Mouse (Mus musculus): Measurements from ENCODE around the gene Troap. TPM values are rescaled to one million over a fixed set of nuclear protein-coding genes. Genes with fewer than 3 reads are reported as not detected.
"Not testable (repeated sequence)": the region's sequence is repeated elsewhere in the genome, so short reads cannot be mapped to it uniquely, and the experiment has no call there.

Gene Troap
- polyA plus RNA-seq, 1 experiment from 2014 or later = 4.9 TPM

DNA sequence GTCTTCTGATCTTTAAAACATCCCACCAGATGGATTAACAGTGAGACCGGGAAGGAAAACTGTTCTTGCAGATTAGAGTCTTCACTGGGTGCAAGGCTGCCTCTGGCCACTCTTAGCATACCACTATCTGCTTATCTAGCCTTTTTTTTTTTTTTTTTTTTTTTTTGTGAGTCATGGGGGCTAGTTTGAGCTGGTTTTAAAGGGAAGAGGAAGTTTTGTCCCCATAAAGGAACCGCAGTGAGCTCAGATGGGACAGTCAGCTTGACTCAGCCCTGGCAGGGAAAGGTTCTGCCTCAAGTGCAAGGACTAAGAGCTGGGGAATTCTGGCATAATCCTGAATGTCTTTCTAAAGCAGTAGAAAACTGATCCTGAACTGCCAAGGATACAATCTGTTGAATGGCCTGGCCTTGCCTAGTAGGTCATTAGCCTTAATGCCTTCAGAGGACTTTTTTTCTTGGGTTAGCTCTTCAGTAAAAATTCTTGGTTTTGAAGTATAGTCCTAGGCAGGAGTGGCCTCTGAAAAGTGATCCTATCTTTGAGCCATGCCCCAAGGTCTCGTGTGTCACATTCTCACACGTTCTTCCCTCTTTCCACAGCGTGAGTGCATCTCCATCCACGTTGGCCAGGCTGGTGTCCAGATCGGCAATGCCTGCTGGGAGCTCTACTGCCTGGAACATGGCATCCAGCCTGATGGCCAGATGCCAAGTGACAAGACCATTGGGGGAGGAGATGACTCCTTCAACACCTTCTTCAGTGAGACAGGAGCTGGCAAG lies 40.7 kb upstream of the Troap start:
- ATAC-seq (replicated peaks) = no peak
- no peaks in the 10 kb centered on the region for H3K9me3 ChIP-seq
- 83% methylated on average over 7 of the region's 7 CpGs for WGBS
- H3K9ac ChIP-seq = no peak overlapping the region
- peaks cover 23% of the 10 kb centered on the region for H3K4me1 ChIP-seq
- H3K4me2 ChIP-seq = no peak overlapping the region
- no peak overlapping the region for H3K4me3 ChIP-seq
- H3K27ac ChIP-seq = no peak overlapping the region
- no peaks in the 10 kb centered on the region; the same call in 1 of the 2 replicates for H3K27me3 ChIP-seq (replicated peaks)
- H3K36me3 ChIP-seq (replicated peaks) = no peaks in the 10 kb centered on the region

- no peak for ATAC-seq (replicated peaks)
- Histone ChIP-seq H3K4me3 (no peak overlapping the region), H3K4me2 (no peak overlapping the region), H3K36me3 (replicated peaks) (no peaks in the 10 kb centered on the region), H3K27me3 (replicated peaks) (no peaks in the 10 kb centered on the region), H3K9me3 (no peaks in the 10 kb centered on the region), H3K4me1 (peaks cover 9% of the 10 kb centered on the region; the same call in 1 of the 2 replicates), H3K27ac (no peak overlapping the region), H3K9ac (no peak overlapping the region)
- 85% methylated on average over 4 of the region's 4 CpGs for WGBS
Measured at GRCm38 (mm10) chr15:99035431-99035830, 38.9 kb upstream of the Troap start.

DNA sequence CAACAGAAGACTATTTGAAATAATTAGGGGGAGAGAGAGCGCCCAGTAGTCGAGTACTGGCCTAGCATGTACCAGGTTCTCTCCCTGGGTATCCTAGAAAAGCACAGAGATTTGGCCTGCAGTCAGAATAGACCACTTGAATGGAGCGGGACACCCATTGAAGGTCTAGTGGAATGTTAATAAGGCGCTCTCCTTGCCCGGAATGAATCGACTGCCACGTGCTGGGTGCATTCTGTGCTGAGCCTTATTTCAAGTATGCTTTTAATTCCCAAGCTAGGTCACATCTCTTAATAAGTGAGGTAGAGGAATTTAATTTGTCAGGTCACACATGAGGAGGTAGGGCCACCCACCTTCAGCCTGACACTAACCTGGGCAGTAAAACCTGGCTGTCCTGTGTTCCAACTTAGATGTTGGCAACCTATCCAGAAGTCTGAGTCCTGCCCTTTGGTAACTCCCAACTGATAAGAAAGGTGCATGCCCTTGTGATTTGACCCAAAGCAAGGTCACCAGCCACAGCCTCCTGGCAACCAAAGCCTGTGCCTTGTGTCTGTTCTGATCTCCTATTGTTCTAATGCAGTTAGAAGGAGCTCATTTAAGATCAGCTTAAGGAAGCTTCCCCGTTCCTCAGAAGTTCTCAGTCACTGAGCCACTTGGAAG lies 38.0 kb upstream of the Troap start:
- no peak overlapping the region for H3K4me3 ChIP-seq

DNA sequence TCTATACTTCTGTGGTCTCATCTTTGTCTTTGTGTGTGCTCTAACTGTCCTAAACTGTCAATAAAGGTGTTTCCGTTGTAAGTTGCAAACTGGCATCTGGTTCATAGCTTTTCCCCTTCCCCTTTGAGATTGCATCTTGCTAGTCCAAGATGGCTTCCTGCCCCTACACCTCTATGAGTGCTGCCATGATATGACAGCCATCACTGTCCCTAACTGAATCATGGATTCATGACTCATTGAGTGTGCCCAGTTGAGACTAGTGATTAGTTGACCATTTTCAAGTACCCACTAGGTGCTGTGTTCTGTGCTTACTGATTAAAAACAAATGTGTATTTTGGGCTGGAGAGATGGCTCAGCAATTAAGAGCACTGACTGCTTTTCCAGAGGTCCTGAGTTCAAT lies 36.4 kb upstream of the Troap start:
- 100% methylated on average over 1 of the region's 1 CpGs for WGBS
- 0 out of 2 replicates have a peak, but pooled peaks cover 9% of the 10 kb centered on the region for H3K4me1 ChIP-seq
- H3K9ac ChIP-seq = no peak overlapping the region
- no peaks in the 10 kb centered on the region for H3K9me3 ChIP-seq
- H3K27ac ChIP-seq = no peak overlapping the region
- no peaks in the 10 kb centered on the region for H3K36me3 ChIP-seq (replicated peaks)
- H3K27me3 ChIP-seq (replicated peaks) = no peaks in the 10 kb centered on the region
- ATAC-seq (replicated peaks) = no peak
- no peak overlapping the region for H3K4me2 ChIP-seq
- no peak overlapping the region for H3K4me3 ChIP-seq

More for the DNA sequence above, 38.0 kb upstream of the Troap start:
- H3K9me3 ChIP-seq = no peaks in the 10 kb centered on the region
- no peak overlapping the region for H3K4me2 ChIP-seq
- H3K36me3 ChIP-seq (replicated peaks) = no peaks in the 10 kb centered on the region
- no peak overlapping the region for H3K27ac ChIP-seq
- 85% methylated on average over 8 of the region's 8 CpGs for WGBS
- ATAC-seq (replicated peaks) = no peak
- no peaks in the 10 kb centered on the region for H3K27me3 ChIP-seq (replicated peaks)
- H3K9ac ChIP-seq = no peak overlapping the region
- 0 out of 2 replicates have a peak, but pooled peaks cover 14% of the 10 kb centered on the region for H3K4me1 ChIP-seq

- H3K27ac ChIP-seq = no peak overlapping the region
- no peak overlapping the region for H3K9ac ChIP-seq
- no peak for ATAC-seq (replicated peaks)
- no peaks in the 10 kb centered on the region for H3K9me3 ChIP-seq
- H3K36me3 ChIP-seq (replicated peaks) = no peaks in the 10 kb centered on the region
- H3K27me3 ChIP-seq (replicated peaks) = no peaks in the 10 kb centered on the region
- 91% methylated on average over 5 of the region's 5 CpGs for WGBS
- no peak overlapping the region for H3K4me3 ChIP-seq
- H3K4me2 ChIP-seq = no peak overlapping the region
- H3K4me1 ChIP-seq = 0 out of 2 replicates have a peak, but pooled peaks cover 9% of the 10 kb centered on the region
Measured at GRCm38 (mm10) chr15:99038797-99039196, 35.6 kb upstream of the Troap start.

GRCm38 (mm10) chr15:99039306-99039705 lies 35.1 kb upstream of the Troap start:
- Histone ChIP-seq H3K36me3 (replicated peaks) (no peaks in the 10 kb centered on the region), H3K27ac (no peak overlapping the region), H3K4me1 (0 out of 2 replicates have a peak, but pooled peaks cover 9% of the 10 kb centered on the region), H3K4me3 (no peak overlapping the region), H3K9ac (no peak overlapping the region), H3K27me3 (replicated peaks) (no peaks in the 10 kb centered on the region), H3K4me2 (no peak overlapping the region), H3K9me3 (no peaks in the 10 kb centered on the region)
- 87% methylated on average over 4 of the region's 4 CpGs for WGBS
- no peak for ATAC-seq (replicated peaks)

DNA sequence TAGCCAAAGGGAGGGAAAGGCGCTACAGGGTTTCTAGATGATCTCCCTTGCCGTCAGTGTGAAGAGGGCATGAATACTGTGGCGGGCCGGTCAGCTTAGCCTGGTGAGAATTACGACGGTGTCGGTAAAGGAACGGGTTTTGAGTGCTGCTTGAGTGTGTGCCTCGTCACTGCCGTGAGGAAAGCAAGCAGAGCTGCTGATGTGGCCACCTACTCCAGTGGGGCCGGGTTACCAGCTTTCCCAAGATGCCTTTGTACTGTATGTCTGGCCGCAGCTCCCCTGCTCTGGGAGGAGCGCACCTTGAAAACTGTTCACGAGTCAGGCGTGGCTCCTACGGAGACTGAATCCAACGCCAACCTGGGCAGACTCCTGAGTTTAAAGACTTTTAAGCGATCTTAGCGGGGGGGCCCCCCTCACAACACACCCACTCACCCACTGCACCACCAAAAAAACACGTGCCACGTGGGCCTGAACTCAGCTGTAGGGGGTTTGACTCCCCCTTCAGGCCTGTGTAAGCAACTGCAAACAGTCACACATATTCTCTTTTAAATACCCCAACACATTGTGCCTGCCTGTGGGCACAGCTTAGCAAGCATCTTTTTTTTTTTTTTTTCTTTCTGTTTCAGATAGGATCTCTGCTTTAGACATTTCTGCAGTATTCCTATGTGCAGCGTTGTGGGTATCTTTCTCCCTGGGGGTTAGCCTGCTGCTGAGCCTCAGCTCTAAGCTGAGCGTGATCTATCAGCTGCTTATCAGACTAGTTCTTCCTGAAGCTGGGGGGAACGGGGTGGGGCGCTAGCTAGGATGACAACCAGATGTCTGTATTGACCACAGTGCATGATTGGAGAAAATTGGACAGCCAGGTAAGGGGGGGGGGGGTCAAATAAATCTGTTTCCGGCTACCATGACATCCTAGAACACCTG lies 34.1 kb upstream of the Troap start:
- WGBS = 68% methylated on average over 26 of the region's 26 CpGs
- Histone ChIP-seq H3K36me3 (replicated peaks) (no peaks in the 10 kb centered on the region), H3K4me3 (no peak overlapping the region), H3K9ac (no peak overlapping the region), H3K4me2 (no peak overlapping the region), H3K9me3 (no peaks in the 10 kb centered on the region), H3K27ac (no peak overlapping the region), H3K4me1 (0 out of 2 replicates have a peak, but pooled peaks cover 9% of the 10 kb centered on the region), H3K27me3 (replicated peaks) (no peaks in the 10 kb centered on the region)
- ATAC-seq (replicated peaks) = no peak

DNA sequence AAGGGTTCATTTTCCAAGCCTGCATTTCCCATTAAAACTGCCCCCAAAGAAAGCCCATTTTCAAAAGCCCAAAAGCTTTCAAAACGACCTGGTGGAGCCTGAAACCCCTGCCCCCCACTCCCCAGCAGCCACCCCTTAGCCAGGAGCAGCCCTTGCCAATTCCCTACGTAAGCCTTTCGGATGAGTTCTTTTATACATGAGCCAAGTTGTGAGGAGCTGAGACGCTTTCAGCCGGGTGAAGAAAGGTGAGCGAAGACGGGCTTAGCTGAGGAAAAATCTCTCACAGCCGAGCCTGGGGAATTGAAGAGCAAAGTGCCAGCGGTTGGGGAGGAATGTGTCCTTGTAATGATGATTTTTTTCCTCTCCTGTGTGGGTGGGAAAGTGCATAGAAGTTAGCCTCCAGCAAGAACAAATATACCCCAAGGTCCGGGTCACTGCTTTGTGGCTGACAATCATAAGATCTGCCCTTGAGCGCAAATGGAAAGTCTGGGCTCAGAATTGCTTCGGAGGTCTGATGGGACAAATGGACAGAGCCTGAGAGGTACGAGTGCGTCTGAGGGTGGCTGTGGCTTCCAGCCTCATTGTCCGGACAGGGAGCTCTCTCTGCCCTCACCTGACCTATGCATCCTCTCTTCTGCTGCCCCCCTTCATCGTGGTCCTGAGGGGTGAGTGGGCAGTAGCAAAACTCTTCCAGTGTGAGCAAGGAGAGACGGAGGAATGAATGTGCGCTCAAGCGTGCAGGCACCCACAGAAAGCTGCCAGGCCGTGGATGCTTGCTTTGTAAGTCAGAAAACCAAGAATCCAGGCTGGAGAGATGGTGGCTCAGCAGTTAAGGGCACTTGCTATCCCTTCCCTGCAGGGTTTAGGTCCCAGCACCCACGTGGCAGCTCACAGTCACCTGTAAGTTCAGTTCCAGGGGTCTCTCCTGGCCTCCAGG lies 33.2 kb upstream of the Troap start:
- no peaks in the 10 kb centered on the region for H3K27me3 ChIP-seq (replicated peaks)
- no peak overlapping the region for H3K4me2 ChIP-seq
- H3K4me1 ChIP-seq = 0 out of 2 replicates have a peak, but pooled peaks cover 9% of the 10 kb centered on the region
- no peak overlapping the region for H3K27ac ChIP-seq
- no peak overlapping the region for H3K4me3 ChIP-seq
- H3K9ac ChIP-seq = no peak overlapping the region
- H3K9me3 ChIP-seq = no peaks in the 10 kb centered on the region
- H3K36me3 ChIP-seq (replicated peaks) = no peaks in the 10 kb centered on the region
- no peak for ATAC-seq (replicated peaks)
- WGBS = 41% methylated on average over 21 of the region's 21 CpGs

GRCm38 (mm10) chr15:99042334-99042733 lies 32.0 kb upstream of the Troap start:
- WGBS = 88% methylated on average over 5 of the region's 5 CpGs
- ATAC-seq (replicated peaks) = no peak
- H3K4me3 ChIP-seq = no peak overlapping the region
- no peaks in the 10 kb centered on the region for H3K27me3 ChIP-seq (replicated peaks)
- H3K4me1 ChIP-seq = 0 out of 2 replicates have a peak, but pooled peaks cover 9% of the 10 kb centered on the region
- H3K4me2 ChIP-seq = no peak overlapping the region
- H3K27ac ChIP-seq = no peak overlapping the region
- H3K36me3 ChIP-seq (replicated peaks) = no peaks in the 10 kb centered on the region
- no peak overlapping the region for H3K9ac ChIP-seq
- no peaks in the 10 kb centered on the region for H3K9me3 ChIP-seq

- Histone ChIP-seq H3K4me2 (no peak overlapping the region), H3K9ac (no peak overlapping the region), H3K27ac (no peak overlapping the region), H3K4me3 (no peak overlapping the region), H3K27me3 (replicated peaks) (no peaks in the 10 kb centered on the region), H3K9me3 (no peaks in the 10 kb centered on the region), H3K4me1 (0 out of 2 replicates have a peak, but pooled peaks cover 9% of the 10 kb centered on the region), H3K36me3 (replicated peaks) (no peaks in the 10 kb centered on the region)
- WGBS = 61% methylated on average over 3 of the region's 3 CpGs
- no peak for ATAC-seq (replicated peaks)
Measured at GRCm38 (mm10) chr15:99044854-99045253, 29.5 kb upstream of the Troap start.

GRCm38 (mm10) chr15:99045734-99046133 lies 28.6 kb upstream of the Troap start:
- not testable (repeated sequence) for H3K27me3 ChIP-seq (replicated peaks); H3K27ac ChIP-seq; H3K36me3 ChIP-seq (replicated peaks); H3K4me3 ChIP-seq; H3K4me1 ChIP-seq; H3K9me3 ChIP-seq; ATAC-seq (replicated peaks); H3K9ac ChIP-seq; H3K4me2 ChIP-seq
- 77% methylated on average over 6 of the region's 6 CpGs for WGBS
